Mouse (Mus musculus) ES-Bruce4 (cell line): ENCODE results near the gene Alkbh7.

Experiments used
- CTCF ChIP-seq: IDR thresholded peaks from one replicate; pipeline ENCODE4 v1.8.1; 2011; ENCODE audit warnings: low read depth, low read length
- EP300 ChIP-seq: IDR thresholded peaks from 2 replicates; pipeline ENCODE4 v1.6.1; 2011; ENCODE audit warnings: low read depth, low read length; ENCODE audit not compliant: insufficient read depth
- POLR2A ChIP-seq: IDR thresholded peaks from one replicate; pipeline ENCODE4 v1.8.1; 2011; ENCODE audit warnings: low read length; ENCODE audit not compliant: insufficient read depth

DNA sequence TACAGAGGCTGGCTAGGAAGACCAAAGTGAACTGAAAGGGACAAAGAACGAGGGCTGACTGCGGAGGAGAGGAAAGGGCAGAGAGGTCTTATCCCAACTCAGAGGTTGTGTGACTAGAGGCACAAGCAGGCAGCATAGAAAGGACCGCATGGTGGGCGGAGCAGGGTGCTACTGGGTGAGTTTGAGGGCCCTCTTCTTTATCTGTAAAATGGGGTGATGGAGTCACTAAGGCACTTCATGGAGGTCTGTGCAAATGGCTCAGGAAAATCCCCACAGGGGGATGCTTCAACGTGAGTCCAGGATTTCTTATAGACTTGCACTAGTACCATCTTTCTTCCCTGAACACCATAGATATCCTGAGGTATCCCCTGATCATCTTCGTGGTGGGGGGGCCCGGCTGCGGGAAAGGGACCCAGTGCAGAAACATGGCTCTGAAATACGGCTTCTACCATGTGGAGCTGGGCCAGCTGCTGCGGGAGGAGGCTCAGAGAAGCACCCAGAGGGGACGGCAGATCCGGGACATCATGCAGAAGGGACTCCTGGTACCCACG is 15.2 kb downstream of the Alkbh7 start:
- TF ChIP-seq CTCF (no peak), EP300 (no peak), POLR2A (no peak)
